Mouse (Mus musculus) lung, adult 18-20 months (tissue): Measurements from ENCODE around the gene Dtx3.

Experiments
- DNase-seq, 2 experiments: peaks; one replicate each; pipeline ENCODE4 v3.0.0; 2022; ENCODE audit warnings: mixed read lengths in 2 of 2

The Dtx3 gene

DNA sequence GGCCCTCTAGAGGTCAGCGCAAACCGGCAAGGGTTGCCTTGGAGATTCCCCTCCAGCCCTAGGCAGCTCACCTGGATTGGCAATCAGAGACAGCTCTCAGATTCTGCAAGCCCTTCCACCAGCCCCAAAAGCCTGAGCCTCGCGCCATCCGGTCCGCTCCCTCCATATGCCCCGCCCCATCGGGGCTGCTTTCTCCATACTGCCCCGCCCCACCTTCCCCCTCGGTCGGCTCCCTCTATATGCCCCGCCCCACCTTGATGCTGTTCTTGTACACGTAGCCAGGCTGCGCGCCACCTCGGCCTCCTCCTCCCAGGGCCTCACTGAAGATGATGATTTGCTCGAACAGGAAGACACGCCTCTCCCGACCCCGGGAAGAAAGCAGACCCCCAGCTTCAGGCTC is 11.8 kb downstream of the Dtx3 start:
- DNase-seq: no peak

DNA sequence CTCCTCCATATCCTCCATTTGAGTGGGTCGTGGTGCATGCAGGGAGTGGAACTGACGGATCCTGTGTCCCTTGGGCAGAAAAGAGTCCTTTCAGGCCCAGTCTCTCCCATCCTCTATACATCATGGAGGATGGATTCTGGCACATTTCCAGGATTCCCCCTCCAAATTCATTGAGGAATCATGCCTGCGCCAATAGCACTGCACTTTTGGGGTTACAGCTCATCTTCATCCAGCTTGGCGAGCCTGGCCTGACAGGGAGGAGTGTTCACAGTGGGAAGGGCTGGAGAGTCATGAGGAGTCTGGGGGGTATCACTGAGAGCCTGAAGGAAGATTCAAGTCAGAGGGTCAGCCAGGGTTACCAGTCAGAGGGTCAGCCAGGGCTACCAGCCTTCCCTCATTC is 12.9 kb downstream of the Dtx3 start:
- DNase-seq: no peak

DNA sequence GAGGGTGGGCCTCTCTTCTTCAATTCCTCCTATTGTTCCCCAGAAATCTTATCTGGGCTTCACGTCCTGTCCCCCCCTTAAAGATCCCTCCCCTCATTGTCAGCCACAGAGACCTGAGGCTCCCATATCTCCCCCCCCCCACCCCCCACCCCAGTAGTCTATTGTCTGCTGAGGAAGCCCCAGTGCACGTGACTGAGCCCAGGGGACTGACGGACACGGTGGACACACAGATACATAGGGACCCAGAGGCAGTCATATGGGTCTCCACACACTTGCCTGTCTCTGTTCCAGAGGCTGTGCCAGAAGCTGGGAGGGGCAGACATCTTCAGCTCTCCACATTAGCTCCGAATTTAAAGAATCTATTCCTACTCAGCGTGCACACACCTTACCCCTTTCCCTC is 14.0 kb downstream of the Dtx3 start:
- DNase-seq: no peak

DNA sequence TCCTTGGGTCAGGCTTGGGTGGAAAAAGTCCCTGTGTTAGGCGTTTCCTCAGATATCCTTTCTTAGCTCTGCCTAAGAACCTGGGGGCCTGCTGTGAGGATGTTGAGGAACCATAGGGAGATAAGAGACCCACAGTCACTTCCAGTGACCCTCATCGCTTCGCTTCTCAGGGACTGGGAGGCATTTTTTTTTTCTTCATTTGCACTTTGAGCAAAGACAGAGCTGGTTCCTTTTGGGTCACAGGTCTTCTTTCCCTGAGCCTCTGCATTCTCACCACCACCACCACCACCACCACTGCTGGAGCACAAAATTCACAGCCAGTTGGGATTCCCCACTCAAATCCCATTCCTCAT is 14.9 kb downstream of the Dtx3 start:
- DNase-seq: no peak

DNA sequence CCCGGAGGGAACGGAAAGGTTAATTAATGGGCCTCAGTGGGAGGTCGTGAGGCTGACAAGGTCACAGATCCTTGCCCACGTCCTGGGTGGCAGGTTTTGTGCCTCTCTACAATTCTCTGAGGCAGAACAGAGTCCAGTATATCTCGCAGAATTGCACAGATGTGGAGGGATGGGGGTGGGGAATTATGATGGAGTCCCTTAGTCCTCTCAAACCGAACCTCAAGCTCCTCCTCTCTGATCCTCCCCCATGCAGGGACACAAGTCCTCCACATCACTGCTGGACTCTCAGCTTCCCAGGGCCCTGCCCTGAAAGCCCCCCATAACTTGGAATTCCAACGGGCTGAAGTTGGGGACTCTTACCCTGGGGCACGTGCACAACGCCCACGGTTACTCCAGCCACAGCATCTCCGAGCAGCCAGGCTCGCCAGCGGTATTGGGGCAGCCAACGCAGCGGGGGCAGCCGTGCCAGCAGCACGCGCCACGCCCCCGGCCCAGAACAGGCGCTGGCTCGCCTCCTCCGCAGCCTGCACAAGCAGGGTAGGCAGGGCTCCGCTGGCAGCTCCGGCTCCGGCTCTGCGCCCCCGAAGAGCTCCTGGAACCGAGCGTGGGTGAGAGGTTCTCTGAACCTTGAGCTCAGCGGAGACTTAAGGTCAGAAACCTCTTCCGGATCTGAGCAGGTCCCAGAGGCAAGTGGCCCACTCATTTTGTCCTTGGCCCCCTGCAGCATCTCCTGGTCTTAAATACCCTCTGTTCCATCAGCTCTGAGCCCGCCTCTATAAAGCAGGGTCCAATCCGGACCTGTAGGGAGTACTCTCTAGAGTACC is 15.4 kb downstream of the Dtx3 start, which contains the start of gene Slc26a10:
Slc26a10 (minus strand) TSS at position 775 of the 824 bp plus-strand sequence.
- no peak for DNase-seq

DNA sequence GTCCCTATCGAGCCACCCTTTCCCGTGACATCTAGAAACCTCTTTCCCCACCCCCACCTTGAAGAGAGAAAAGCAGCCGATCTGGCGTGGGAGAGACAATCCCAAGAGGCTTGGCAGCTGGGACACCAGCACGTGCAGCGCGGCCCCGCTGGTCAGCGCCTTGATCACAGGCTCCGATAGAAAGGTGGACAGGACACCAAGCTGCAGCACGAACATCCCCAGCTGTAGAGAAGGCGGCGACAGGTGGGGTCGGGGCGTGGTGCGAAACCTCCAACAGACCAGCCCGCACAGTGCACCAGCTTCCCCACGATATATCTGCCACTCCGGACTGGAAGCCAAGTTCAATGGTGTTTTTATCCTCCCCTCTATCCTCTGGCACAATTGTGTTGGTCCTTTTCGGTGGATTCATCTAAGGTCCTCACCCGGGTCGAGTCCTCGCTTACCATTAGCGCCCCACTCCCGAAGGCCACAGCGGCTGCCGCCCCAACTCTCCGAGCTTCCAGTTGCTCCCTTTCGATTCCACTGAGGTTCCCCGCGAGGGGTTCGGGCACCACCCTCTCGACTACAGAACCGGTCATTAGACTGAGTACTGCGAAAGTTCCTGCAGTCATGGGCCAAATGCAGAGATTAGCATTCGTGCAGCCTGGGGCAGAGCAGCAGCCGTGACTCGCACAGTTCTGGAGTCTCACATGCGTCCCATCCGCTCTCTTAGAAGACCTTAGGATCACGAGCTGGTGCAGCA is 17.1 kb downstream of the Dtx3 start:
- DNase-seq: no peak

DNA sequence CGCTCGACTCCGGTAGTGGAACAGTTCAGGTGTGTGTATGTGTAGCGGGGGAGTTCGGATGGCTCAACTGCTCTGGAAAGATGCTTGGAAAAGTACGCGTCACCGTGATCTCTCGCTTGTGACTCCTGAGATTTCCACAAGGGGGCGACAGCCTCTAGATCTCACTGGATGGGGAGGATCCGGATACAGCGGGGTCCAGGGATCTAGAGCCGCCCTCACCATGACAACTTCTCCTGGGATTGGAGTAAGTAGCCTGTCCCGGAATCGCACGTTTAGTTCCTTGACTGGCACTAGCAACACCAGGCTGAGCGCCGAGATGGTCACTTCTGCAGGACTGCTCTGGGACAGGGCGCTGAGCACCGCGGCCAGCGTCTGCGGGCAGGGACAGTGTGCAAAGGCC is 17.8 kb downstream of the Dtx3 start:
- DNase-seq: peak; percentile 61 to 76

DNA sequence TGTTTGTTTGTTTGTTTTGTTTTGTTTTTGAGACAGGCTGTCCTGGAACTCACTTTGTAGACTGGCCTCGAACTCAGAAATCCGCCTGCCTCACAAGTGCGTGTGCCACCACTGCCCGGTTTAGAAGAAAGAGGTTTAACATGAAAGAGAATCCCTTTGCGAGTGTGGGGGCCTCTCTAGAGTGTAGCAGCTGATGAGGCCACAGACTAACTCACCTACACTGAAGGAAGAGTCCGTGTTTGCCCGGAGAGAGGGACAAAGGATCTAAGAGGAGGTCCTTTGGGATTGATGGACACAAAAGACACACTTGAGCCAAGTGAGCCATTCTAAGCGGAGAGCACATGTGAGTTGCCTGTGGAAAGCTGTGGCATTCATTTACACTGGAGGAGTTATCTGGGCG is 18.3 kb downstream of the Dtx3 start:
- no peak for DNase-seq

DNA sequence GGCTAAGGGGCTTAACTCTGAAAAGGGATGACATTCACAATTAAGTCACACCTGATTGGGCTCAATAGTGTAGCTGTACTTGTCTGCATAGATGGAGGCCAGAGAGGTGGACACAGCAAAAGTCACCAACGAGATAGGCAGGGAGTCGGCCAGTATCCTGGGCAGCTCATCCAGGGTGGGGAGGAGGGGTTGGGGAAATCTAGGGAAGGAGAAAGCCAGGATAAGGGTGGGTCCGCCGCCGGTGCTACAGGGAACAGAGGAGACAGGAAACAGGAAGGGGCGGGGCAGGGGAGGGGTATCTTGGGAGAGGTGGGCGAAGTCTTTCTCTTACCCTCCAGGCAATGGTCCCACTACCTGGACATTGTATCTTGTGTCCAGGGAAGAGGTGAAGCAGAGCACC is 18.8 kb downstream of the Dtx3 start:
- DNase-seq: no peak

DNA sequence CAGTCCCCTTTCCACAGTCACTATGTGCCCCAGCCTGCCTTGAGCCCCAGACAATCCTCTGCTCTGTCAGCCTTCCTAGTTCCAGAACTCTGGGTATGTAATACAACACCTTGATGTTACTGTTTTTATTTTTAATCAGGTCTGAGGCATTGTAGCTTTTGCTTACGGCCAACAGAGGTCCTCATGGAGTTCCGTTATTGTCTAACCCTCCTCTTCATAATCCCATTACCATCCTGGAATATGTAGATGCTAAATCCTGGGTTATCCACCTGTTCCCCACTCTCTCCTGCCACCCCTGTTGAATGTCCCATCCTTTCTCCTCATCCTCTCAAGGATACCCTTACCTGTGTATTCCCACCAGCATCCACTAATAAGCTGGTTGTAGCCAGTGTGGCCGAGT is 19.3 kb downstream of the Dtx3 start:
- DNase-seq: no peak

DNA sequence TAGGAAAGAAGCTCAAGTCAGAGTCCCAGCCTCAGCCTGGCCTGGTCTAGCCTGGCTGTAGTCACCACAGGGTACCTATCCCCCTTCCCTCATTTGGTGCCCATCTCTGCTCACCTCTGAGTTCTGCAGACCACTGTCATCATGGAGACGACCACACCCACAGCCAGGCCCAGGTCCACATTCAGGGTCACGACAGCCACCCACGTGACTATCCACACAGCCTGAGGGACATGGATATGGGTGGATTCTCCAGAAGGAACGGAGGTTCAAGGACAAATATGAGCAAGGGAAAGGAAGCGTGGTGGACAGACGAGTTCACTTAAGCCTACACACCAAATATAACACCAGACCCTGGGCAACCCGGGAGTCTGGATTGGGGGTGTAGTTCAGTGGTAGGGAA is 21.4 kb downstream of the Dtx3 start:
- DNase-seq: no peak

DNA sequence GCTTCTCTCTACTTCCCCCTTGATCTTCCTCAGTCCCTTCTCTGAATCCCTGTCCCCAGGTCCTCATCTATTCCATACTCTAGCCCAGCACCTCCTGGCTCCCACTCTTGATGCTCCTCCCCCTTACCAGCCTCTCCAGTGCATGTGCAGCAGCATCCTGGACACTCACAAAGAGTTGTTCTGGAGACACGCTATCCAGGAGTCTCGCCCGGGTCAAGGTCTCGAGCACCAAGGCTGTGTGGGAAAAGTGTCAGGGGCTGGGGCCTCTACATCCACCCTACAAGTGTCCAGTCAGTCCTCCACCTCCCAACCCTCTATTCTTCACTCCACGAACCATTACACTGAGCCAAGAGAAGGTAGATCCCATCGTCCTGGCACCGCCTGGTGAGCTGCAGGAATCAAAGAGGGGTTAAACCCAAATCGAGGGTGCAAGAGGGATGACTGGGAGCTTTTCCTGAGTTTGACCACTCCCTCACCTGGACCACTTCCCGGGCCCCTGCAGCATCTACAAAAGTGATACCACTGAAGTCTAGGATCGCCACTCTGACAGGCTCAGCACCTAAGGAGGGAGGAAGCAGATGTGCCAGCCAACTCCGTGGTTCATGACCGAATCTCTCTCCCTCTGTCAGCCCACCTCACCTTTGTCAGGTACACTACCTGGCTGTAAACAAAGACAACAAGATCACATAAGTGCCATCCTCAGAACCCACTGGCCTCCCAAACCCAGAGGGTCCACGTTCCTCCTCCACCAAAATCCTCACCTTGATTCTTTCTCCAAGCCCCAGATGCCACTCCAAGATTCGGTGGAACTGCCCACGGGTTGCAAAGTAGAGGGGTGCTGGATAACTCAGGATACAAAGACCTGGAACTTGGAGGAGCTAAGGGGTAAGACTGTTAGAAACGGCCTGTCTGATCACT is 22.1 kb downstream of the Dtx3 start:
- DNase-seq: no peak

DNA sequence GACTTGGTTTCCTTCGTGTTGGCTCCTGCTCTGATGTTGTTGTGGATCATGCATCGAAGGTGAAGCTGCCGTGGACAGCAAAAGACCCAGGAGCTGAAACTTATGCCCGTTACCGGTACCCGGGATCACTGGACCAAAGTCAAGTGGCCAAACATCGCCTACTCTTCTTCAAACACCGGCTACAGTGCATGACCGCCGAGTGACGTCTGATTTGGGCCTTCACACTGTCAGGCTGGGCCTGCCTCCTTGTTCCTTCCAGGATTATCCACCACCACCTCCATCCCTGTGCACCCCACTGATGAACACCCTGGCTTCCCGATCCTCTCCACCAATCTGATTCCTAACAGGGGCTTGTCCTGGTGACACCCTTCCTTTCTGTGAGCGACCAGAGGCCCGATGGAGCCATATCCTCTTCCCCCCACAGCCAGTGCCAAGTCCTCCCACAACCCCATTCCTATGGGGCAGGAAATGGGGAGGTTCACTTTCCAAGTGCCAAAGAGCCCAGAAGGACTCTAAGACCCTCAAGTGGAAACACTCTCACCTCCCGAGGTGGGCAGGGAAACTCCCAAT is 23.8 kb downstream of the Dtx3 start:
- no peak for DNase-seq

DNA sequence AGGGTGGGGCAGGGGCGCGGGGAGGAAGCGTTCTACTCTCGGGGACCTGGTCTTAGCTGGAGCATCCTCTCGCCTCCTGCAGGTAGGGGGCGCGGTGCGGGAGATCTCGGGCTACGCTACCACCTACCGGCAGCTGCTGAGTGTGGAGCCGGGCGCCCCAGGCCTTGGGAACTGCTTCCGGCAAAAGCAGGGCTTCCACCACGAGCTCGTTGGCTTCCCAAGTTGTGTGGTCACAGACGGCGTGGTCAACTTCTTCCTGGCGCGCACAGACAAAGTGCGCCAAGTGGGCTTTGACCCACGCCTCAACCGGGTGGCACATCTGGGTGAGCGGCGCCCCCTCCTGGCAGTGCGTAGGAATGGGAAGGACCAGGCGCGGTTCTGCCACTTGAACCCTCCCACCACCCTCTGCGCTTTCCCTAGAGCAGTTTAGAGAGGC is 24.7 kb downstream of the Dtx3 start:
- DNase-seq: peak; percentile 73 to 78

DNA sequence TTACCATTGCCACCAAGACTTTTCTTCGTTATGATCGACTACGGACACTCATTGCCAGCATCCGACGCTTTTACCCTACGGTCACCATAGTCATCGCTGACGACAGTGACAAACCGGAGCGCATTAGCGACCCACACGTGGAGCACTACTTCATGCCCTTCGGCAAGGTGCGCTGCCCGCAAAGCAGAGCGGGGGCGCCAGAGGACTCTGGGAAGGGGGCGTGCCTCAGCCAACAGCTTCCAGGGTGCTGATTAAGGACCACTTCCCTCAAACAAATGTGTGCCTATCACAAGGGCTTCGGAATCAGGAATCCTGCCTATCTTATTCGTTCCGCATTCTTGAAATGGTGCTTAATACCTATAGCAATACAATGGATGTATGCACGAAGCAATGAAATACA is 25.5 kb downstream of the Dtx3 start:
- peak in 1 of 2 experiments; percentile 62 for DNase-seq

DNA sequence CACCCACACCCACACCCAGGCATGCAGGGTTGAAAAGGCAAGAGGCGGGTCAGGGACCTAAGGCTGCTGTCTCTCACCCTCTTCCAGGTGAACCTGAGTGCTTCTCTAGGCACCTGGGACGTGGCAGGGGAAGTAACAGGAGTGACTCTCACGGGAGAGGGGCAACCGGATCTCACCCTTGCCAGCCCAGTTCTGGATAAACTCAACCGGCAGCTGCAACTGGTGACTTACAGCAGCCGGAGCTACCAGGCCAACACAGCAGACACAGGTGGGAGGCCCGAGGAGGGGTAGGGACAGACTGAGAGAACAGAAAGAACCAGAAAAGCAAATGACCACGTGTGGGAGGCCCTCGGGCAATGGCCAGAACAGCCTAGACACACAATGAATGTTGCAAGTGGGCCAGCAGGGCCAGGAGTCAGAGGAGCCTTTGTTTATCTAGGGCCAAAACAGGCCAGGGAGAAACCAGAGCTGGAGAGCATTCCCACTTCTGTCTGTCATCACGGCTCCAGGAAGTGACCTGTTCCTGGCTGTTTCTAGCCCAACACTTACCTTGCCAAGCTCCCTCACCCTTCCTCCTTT is 27.8 kb downstream of the Dtx3 start:
- peak; percentile 74 to 81 for DNase-seq

DNA sequence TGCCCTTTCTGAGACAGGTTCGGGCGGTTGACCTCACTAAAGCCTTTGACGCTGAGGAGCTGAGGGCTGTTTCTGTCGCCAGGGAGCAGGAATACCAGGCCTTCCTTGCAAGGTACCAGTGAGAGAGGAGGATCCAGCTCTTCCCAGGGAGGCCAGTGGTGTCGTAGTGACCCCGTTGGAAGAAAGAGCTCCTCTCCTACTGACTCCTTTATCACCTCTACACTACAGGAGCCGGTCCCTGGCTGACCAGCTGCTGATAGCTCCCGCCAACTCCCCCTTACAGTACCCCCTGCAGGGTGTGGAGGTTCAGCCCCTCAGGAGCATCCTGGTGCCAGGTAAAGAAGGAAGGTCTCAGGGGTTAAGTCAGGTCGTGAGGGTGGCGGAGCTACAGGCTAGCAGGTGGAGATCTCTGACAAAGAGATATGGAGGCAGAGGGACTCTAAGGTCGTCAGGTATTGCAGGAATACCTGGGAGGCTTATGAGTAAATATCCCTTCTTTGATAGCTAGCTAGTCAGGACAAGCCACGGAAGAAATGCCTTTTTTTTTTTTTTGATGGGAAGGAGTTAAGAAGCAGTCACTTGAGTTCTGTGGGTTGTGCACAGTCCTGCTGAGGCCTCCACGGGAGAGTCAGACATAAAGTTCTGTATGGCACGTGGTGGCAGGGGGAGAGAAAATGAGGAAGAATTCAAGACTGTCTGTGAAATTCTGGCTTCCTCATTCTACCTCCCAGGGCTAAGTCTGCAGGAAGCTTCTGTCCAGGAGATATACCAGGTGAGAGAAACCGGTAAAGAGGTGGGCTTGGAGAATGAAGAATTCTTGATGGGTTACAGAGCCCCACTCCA is 28.5 kb downstream of the Dtx3 start:
- no peak for DNase-seq

DNA sequence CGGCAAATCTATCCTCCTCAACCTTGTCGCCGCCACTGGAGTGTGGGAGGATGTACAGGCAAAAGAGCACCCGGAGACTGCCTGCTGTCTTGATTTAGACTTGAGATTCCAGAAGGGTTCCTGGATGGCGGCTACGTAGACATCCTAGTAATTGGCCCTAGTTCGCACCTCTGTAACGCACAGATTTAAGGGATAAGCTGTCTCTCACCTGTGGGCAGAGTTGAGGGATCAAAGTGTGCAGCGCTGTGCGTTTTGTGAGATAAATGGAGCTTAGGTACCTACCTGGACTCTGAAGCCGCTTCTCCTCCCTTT is 29.2 kb downstream of the Dtx3 start:
- DNase-seq: no peak

DNA sequence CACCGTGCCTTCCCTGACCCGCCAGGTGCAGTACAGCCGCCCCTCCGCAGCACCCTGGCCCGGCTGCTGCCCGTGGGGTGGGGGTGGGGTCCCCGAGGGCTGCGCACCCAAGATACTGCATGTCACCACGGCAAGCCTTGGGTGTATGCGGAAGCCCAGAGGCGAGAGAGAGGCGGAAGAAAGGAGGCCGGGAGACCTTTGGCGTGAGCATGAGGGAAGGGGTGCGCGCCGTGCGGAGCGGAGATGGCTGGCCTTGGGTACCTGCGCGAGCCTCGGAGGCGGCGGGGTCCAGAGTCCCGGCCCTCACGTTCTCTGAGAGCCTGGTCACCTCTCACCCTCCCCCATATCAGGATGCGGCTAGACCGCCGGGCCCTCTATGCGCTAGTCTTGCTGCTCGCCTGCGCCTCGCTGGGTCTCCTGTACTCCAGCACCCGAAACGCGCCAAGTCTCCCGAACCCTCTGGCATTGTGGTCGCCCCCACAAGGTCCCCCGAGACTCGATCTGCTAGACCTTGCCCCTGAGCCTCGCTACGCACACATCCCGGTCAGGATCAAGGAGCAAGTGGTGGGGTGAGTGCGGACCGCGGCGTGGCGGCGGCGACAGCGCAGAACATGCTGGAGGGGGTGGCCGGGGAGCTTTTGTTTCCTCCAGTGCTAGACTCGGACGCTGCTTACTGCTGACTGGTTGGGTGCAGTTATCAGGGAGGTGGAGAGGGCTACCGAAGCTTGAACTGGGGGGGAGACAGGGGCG is 29.7 kb downstream of the Dtx3 start:
- peak; percentile 58 to 69 for DNase-seq

DNA sequence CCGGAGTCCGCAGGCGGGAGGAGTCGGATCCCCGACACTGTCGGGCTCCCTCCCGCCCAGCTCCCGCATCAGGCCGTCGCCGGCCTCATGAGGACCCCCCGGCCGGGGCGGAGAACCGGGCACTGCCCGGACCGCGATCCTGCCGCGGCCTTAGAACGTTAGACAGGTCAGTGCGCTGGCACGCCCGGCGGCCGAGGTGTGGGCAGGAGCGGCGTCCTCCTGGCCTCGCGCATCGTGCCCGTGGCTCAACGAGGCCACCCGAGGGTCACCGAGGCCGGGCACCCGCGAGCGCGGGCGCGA is 30.2 kb downstream of the Dtx3 start:
- peak in 1 of 2 experiments; percentile 29 for DNase-seq
